Mouse (Mus musculus) liver, adult 2 months (tissue): Measurements from ENCODE around the gene Gm9833.

Experiments used
- CTCF ChIP-seq: fragments of 200-500 bp; IDR thresholded peaks from 2 replicates; pipeline ENCODE4 v1.5.1; 2011; ENCODE audit warnings: low read depth, low read length, control low read depth
- POLR2A ChIP-seq: fragments of 200-500 bp; IDR thresholded peaks from 2 replicates; pipeline ENCODE4 v1.6.1; 2011; ENCODE audit warnings: low read length, control low read depth; ENCODE audit not compliant: insufficient read depth; ENCODE audit errors: extremely low read depth

GRCm38 (mm10) chr3:10087511-10087910 lies 399 bp upstream of the Gm9833 start:
- TF ChIP-seq POLR2A (no peak), CTCF (no peak)
